Mouse (Mus musculus) midbrain, embryonic 15.5 days (tissue): ENCODE results near the gene Cbx7. TPM values are rescaled to one million over a fixed set of nuclear protein-coding genes. Genes with fewer than 3 reads are reported as not detected.

Experiments
- ATAC-seq: fragments of 200-750 bp; cut with Nextera tagmentation; replicated peaks from 2 replicates; pipeline ENCODE4 v1.8.0; 2017; ENCODE audit warnings: moderate TSS enrichment
- H3K27ac ChIP-seq: fragments of 300-500 bp; sonication (generic); 2 replicates; pipeline ENCODE4 v1.5.1; 2015; ENCODE audit warnings: mild to moderate bottlenecking, inconsistent platforms
- H3K27me3 ChIP-seq: fragments of 300-500 bp; sonication (generic); replicated peaks from 2 replicates; pipeline ENCODE4 v1.6.1; 2015; ENCODE audit warnings: inconsistent platforms
- H3K36me3 ChIP-seq: fragments of 300-500 bp; sonication (generic); replicated peaks from 2 replicates; pipeline ENCODE4 v1.6.1; 2015; ENCODE audit warnings: inconsistent platforms
- H3K4me1 ChIP-seq: fragments of 300-500 bp; sonication (generic); 2 replicates; pipeline ENCODE4 v1.6.1; 2015; ENCODE audit warnings: inconsistent platforms
- H3K4me2 ChIP-seq: fragments of 300-500 bp; sonication (generic); 2 replicates; pipeline ENCODE4 v1.6.1; 2015; ENCODE audit warnings: inconsistent platforms, mild to moderate bottlenecking, moderate library complexity
- H3K4me3 ChIP-seq: fragments of 300-500 bp; sonication (generic); 2 replicates; pipeline ENCODE4 v1.5.1; 2015; ENCODE audit warnings: mild to moderate bottlenecking, inconsistent platforms
- H3K9ac ChIP-seq: fragments of 300-500 bp; sonication (generic); 2 replicates; pipeline ENCODE4 v1.6.1; 2015; ENCODE audit warnings: mild to moderate bottlenecking, inconsistent platforms
- H3K9me3 ChIP-seq: fragments of 300-500 bp; sonication (generic); 2 replicates; pipeline ENCODE4 v1.6.1; 2016; ENCODE audit warnings: inconsistent platforms
- WGBS: fragments of 180-500 bp; shearing (Covaris S2); methylation state at CpG from one replicate; pipeline ENCODE4 v1.1.7; 2015; ENCODE audit warnings: mixed read lengths; 5-methylcytosine and 5-hydroxymethylcytosine counted together
- polyA plus RNA-seq: library from polyadenylated mRNA; unstranded; fragments of >200 nt; fragmentation: Nextera tagmentation; extraction: Ambion mirVana; gene quantifications from 2 replicates; pipeline ENCODE4 v1.2.1, GENCODE M21; 2015

Gene Cbx7
- 4.7 and 5.8 TPM in 2 replicates for polyA plus RNA-seq

GRCm38 (mm10) chr15:79970940-79971339 is at the start of gene Cbx7:
Gene Cbx7 (minus strand): TSS chr15:79971119.
- Histone ChIP-seq H3K9ac (no peak within 1 kb of the TSS), H3K27me3 (no peaks in the 10 kb centered on the region), H3K9me3 (no peaks in the 10 kb centered on the region), H3K27ac (no peak within 1 kb of the TSS), H3K4me3 (no peak within 1 kb of the TSS), H3K4me1 (no peaks in the 10 kb centered on the region), H3K4me2 (no peak within 1 kb of the TSS), H3K36me3 (no peaks in the 10 kb centered on the region)
- WGBS: 95% methylated on average over 11 of the region's 11 CpGs
- no peak for ATAC-seq

GRCm38 (mm10) chr15:80020516-80020915 is 49.6 kb upstream of the Cbx7 start:
- 71% methylated on average over 4 of the region's 4 CpGs for WGBS
- ATAC-seq: no peak
- H3K9ac ChIP-seq: no peak overlapping the region
- no peak overlapping the region for H3K4me2 ChIP-seq
- no peaks in the 10 kb centered on the region for H3K36me3 ChIP-seq
- H3K27me3 ChIP-seq: peaks cover 13% of the 10 kb centered on the region
- H3K27ac ChIP-seq: 0 out of 2 replicates have a peak overlapping the region, but pooled peaks have one; percentile 34
- H3K4me3 ChIP-seq: no peak overlapping the region
- H3K9me3 ChIP-seq: no peaks in the 10 kb centered on the region
- peaks cover 15% of the 10 kb centered on the region for H3K4me1 ChIP-seq

- Histone ChIP-seq H3K4me1 (peaks cover 14% of the 10 kb centered on the region), H3K4me3 (no peak overlapping the region), H3K36me3 (no peaks in the 10 kb centered on the region), H3K27ac (0 out of 2 replicates have a peak overlapping the region, but pooled peaks have one; percentile 34), H3K4me2 (no peak overlapping the region), H3K9me3 (no peaks in the 10 kb centered on the region), H3K9ac (no peak overlapping the region), H3K27me3 (peaks cover 22% of the 10 kb centered on the region)
- 64% methylated on average over 4 of the region's 4 CpGs for WGBS
- ATAC-seq: no peak
These were observed 48.7 kb upstream of the Cbx7 start for GRCm38 (mm10) chr15:80019625-80020024.

- no peak overlapping the region for H3K4me2 ChIP-seq
These were observed 48.3 kb upstream of the Cbx7 start for GRCm38 (mm10) chr15:80019220-80019619.

GRCm38 (mm10) chr15:80016563-80017301 is 45.8 kb upstream of the Cbx7 start:
- H3K9me3 ChIP-seq: no peaks in the 10 kb centered on the region
- no peak overlapping the region for H3K4me2 ChIP-seq
- peaks cover 40% of the 10 kb centered on the region for H3K27me3 ChIP-seq
- no peak for ATAC-seq
- H3K27ac ChIP-seq: no peak overlapping the region
- WGBS: 92% methylated on average over 9 of the region's 9 CpGs
- no peak overlapping the region for H3K9ac ChIP-seq
- no peaks in the 10 kb centered on the region for H3K36me3 ChIP-seq
- H3K4me1 ChIP-seq: peaks cover 34% of the 10 kb centered on the region
- H3K4me3 ChIP-seq: no peak overlapping the region

More at GRCm38 (mm10) chr15:80019220-80019619, 48.3 kb upstream of the Cbx7 start:
- no peaks in the 10 kb centered on the region for H3K9me3 ChIP-seq
- H3K36me3 ChIP-seq: no peaks in the 10 kb centered on the region
- ATAC-seq: no peak
- H3K27me3 ChIP-seq: peaks cover 26% of the 10 kb centered on the region
- no peak overlapping the region for H3K4me3 ChIP-seq
- WGBS: 80% methylated on average over 7 of the region's 7 CpGs
- no peak overlapping the region for H3K9ac ChIP-seq
- H3K4me1 ChIP-seq: peaks cover 14% of the 10 kb centered on the region
- H3K27ac ChIP-seq: no peak overlapping the region

GRCm38 (mm10) chr15:80015211-80015952 is 44.5 kb upstream of the Cbx7 start:
- Histone ChIP-seq H3K27ac (no peak overlapping the region), H3K4me1 (peaks cover 39% of the 10 kb centered on the region), H3K27me3 (peaks cover 52% of the 10 kb centered on the region), H3K36me3 (no peaks in the 10 kb centered on the region), H3K9me3 (no peaks in the 10 kb centered on the region), H3K4me2 (peak overlapping the region; percentile 78), H3K4me3 (peak overlapping the region; percentile 65), H3K9ac (no peak overlapping the region)
- ATAC-seq: no peak
- 57% methylated on average over 7 of the region's 7 CpGs for WGBS

- Histone ChIP-seq H3K4me3 (peak within 1 kb of the TSS; percentile 65), H3K36me3 (no peaks in the 10 kb centered on the region), H3K4me1 (peaks cover 39% of the 10 kb centered on the region), H3K27me3 (peaks cover 53% of the 10 kb centered on the region), H3K9ac (peak within 1 kb of the TSS; percentile 69), H3K9me3 (no peaks in the 10 kb centered on the region), H3K27ac (peak within 1 kb of the TSS; percentile 16), H3K4me2 (peak within 1 kb of the TSS; percentile 78)
- under 1% methylated on average over 60 of the region's 60 CpGs for WGBS
- ATAC-seq: no peak
These were observed 43.6 kb upstream of the Cbx7 start, which contains the start of gene Pdgfb for GRCm38 (mm10) chr15:80014321-80015210. Gene Pdgfb (minus strand): TSS chr15:80014977.

GRCm38 (mm10) chr15:80014031-80014320 is 43.1 kb upstream of the Cbx7 start:
- peak overlapping the region; percentile 16 for H3K27ac ChIP-seq

GRCm38 (mm10) chr15:80013256-80014030 is 42.5 kb upstream of the Cbx7 start:
- H3K9me3 ChIP-seq: no peaks in the 10 kb centered on the region
- H3K27me3 ChIP-seq: peaks cover 53% of the 10 kb centered on the region
- 1% methylated on average over 31 of the region's 36 CpGs for WGBS
- H3K9ac ChIP-seq: peak overlapping the region; percentile 69
- peak overlapping the region; percentile 78 for H3K4me2 ChIP-seq
- no peak; the same call in 1 of the 2 replicates for ATAC-seq
- H3K4me3 ChIP-seq: peak overlapping the region; percentile 65
- H3K36me3 ChIP-seq: no peaks in the 10 kb centered on the region
- H3K27ac ChIP-seq: peak overlapping the region; percentile 77
- peaks cover 39% of the 10 kb centered on the region for H3K4me1 ChIP-seq

More at GRCm38 (mm10) chr15:80014031-80014320, 43.1 kb upstream of the Cbx7 start:
- H3K4me1 ChIP-seq: peaks cover 39% of the 10 kb centered on the region
- peaks cover 53% of the 10 kb centered on the region for H3K27me3 ChIP-seq
- no peaks in the 10 kb centered on the region for H3K9me3 ChIP-seq
- peak overlapping the region; percentile 69 for H3K9ac ChIP-seq
- no peak for ATAC-seq
- peak overlapping the region; percentile 78 for H3K4me2 ChIP-seq
- WGBS: under 1% methylated on average over 34 of the region's 37 CpGs
- peak overlapping the region; percentile 65 for H3K4me3 ChIP-seq
- no peaks in the 10 kb centered on the region for H3K36me3 ChIP-seq

- ATAC-seq: peak; percentile 77
- no peaks in the 10 kb centered on the region for H3K9me3 ChIP-seq
- H3K27ac ChIP-seq: peak overlapping the region; percentile 77
- 1% methylated on average over 54 of the region's 60 CpGs for WGBS
- peaks cover 53% of the 10 kb centered on the region for H3K27me3 ChIP-seq
- H3K36me3 ChIP-seq: no peaks in the 10 kb centered on the region
- peak overlapping the region; percentile 69 for H3K9ac ChIP-seq
- H3K4me3 ChIP-seq: peak overlapping the region; percentile 65
- peaks cover 39% of the 10 kb centered on the region for H3K4me1 ChIP-seq
- peak overlapping the region; percentile 78 for H3K4me2 ChIP-seq
These were observed 41.7 kb upstream of the Cbx7 start for GRCm38 (mm10) chr15:80012527-80013201.
